Mouse (Mus musculus) spleen, adult 18-20 months (tissue): ENCODE measurements around the gene Pdcd2.
"Not testable (repeated sequence)": the region's sequence is repeated elsewhere in the genome, so short reads cannot be mapped to it uniquely, and the experiment has no call there.

Experiments used
- DNase-seq, 2 experiments: peaks; one replicate each; pipeline ENCODE4 v3.0.0; 2022; ENCODE audit warnings: mixed read lengths in 2 of 2

Gene Pdcd2

GRCm38 (mm10) chr17:15526986-15527810, at the start of gene Pdcd2:
Pdcd2 (minus strand) TSS chr17:15527301.
- peak; percentile 93 to 94 for DNase-seq

- DNase-seq, result no peak
Measured at GRCm38 (mm10) chr17:15575056-15575455, 48.0 kb upstream of the Pdcd2 start.

GRCm38 (mm10) chr17:15566908-15567307, 39.8 kb upstream of the Pdcd2 start:
- DNase-seq, result no peak

GRCm38 (mm10) chr17:15564928-15565300, 37.8 kb upstream of the Pdcd2 start:
- peak in 1 of 2 experiments; percentile 9 for DNase-seq

- peak; percentile 99 to 100 for DNase-seq
Measured at GRCm38 (mm10) chr17:15564014-15564927, 37.2 kb upstream of the Pdcd2 start, which contains the start of gene Prdm9. Prdm9 (minus strand) TSS chr17:15564354.

- no peak for DNase-seq
Measured at GRCm38 (mm10) chr17:15559946-15560345, 32.8 kb upstream of the Pdcd2 start.

- DNase-seq, result no peak
Measured at GRCm38 (mm10) chr17:15549713-15550112, 22.6 kb upstream of the Pdcd2 start.

GRCm38 (mm10) chr17:15546440-15546839, 19.3 kb upstream of the Pdcd2 start:
- DNase-seq, result no peak

GRCm38 (mm10) chr17:15543868-15544267, 16.8 kb upstream of the Pdcd2 start:
- not testable (repeated sequence) for DNase-seq

- no peak for DNase-seq
Measured at GRCm38 (mm10) chr17:15540309-15540708, 13.2 kb upstream of the Pdcd2 start.

GRCm38 (mm10) chr17:15536457-15536904, 9.4 kb upstream of the Pdcd2 start:
- DNase-seq, result no peak

- no peak for DNase-seq
Measured at GRCm38 (mm10) chr17:15535943-15536342, 8.8 kb upstream of the Pdcd2 start.

- no peak for DNase-seq
Measured at GRCm38 (mm10) chr17:15535162-15535800, 8.2 kb upstream of the Pdcd2 start.

GRCm38 (mm10) chr17:15530141-15530540, 3.0 kb upstream of the Pdcd2 start:
- peak in 1 of 2 experiments; percentile 52 for DNase-seq

GRCm38 (mm10) chr17:15528887-15529286, 1.8 kb upstream of the Pdcd2 start:
- no peak for DNase-seq

- no peak for DNase-seq
Measured at GRCm38 (mm10) chr17:15527811-15528136, 673 bp upstream of the Pdcd2 start.

GRCm38 (mm10) chr17:15526304-15526703, 797 bp downstream of the Pdcd2 start:
- DNase-seq, result no peak

- DNase-seq, result no peak
Measured at GRCm38 (mm10) chr17:15518766-15519165, 8.3 kb downstream of the Pdcd2 start.

GRCm38 (mm10) chr17:15518186-15518585, 8.9 kb downstream of the Pdcd2 start:
- DNase-seq, result no peak

- DNase-seq, result no peak
Measured at GRCm38 (mm10) chr17:15517776-15518175, 9.3 kb downstream of the Pdcd2 start.

GRCm38 (mm10) chr17:15510694-15511093, 16.4 kb downstream of the Pdcd2 start:
- no peak for DNase-seq

GRCm38 (mm10) chr17:15499656-15500394, 27.3 kb downstream of the Pdcd2 start, which contains the start of the genes Psmb1 and Tbp:
Psmb1 (minus strand) TSS chr17:15499751.
Tbp (plus strand) TSS chr17:15499888.
- peak; percentile 93 for DNase-seq
